Mouse (Mus musculus): ENCODE measurements around the gene P2rx1. TPM values are rescaled to one million over a fixed set of nuclear protein-coding genes. Genes with fewer than 3 reads are reported as not detected.

The P2rx1 gene
- total and polyA plus RNA-seq, 3 experiments, result 0.21 to 0.86 (median 0.76) TPM

- H3K79me2 ChIP-seq (replicated peaks; ENCODE audit: control insufficient read depth, insufficient read depth, low read length), result no peaks in the 10 kb centered on the region
- no peaks in the 10 kb centered on the region for H3K27me3 ChIP-seq (ENCODE audit: control insufficient read depth, insufficient read depth, low read length)
- no peak for DNase-seq
- peak overlapping the region; percentile 50 for H3K4me3 ChIP-seq
- WGBS, result 31% methylated on average over 15 of the region's 15 CpGs
- TF ChIP-seq POLR2A (IDR thresholded peaks at IDR 0.05; ENCODE audit: insufficient read depth, low read depth, low read length), result no peak
- no peak for TF ChIP-seq EP300 (IDR thresholded peaks at IDR 0.05; ENCODE audit: insufficient read depth, low read depth, low read length)
- no peak for TF ChIP-seq CTCF (IDR thresholded peaks at IDR 0.05)
- H3K4me1 ChIP-seq (ENCODE audit: control insufficient read depth, insufficient read depth, low read length), result peaks cover under 1% of the 10 kb centered on the region
- H3K27ac ChIP-seq, result no peak overlapping the region
- H3K9ac ChIP-seq (ENCODE audit: low read depth, low read length), result no peak overlapping the region
- intact Hi-C loops (cut with DNase I), result no loop called here
- no peaks in the 10 kb centered on the region for H3K36me3 ChIP-seq (ENCODE audit: control insufficient read depth, insufficient read depth, low read length)
Measured at GRCm38 (mm10) chr11:72960723-72961071, 38.2 kb upstream of the P2rx1 start.

- H3K27me3 ChIP-seq (ENCODE audit: control insufficient read depth, insufficient read depth, low read length), result no peaks in the 10 kb centered on the region
- intact Hi-C loops (cut with DNase I), result no loop called here
- 5% methylated on average over 69 of the region's 70 CpGs for WGBS
- no peaks in the 10 kb centered on the region for H3K4me1 ChIP-seq (ENCODE audit: control insufficient read depth, insufficient read depth, low read length)
- H3K79me2 ChIP-seq (replicated peaks; ENCODE audit: control insufficient read depth, insufficient read depth, low read length), result no peaks in the 10 kb centered on the region
- H3K4me3 ChIP-seq, result peak within 1 kb of the TSS; percentile 50
- H3K9ac ChIP-seq (ENCODE audit: low read depth, low read length), result peak within 1 kb of the TSS; percentile 58
- peak within 1 kb of the TSS; percentile 29; the same call in 1 of the 2 replicates for H3K27ac ChIP-seq
- DNase-seq, result peak; percentile 67 to 78
- H3K36me3 ChIP-seq (ENCODE audit: control insufficient read depth, insufficient read depth, low read length), result no peaks in the 10 kb centered on the region
- TF ChIP-seq POLR2A (IDR thresholded peaks at IDR 0.05; ENCODE audit: insufficient read depth, low read depth, low read length), result 0 out of 2 replicates have a peak, but pooled peaks have one; percentile 19
- no peak for TF ChIP-seq CTCF (IDR thresholded peaks at IDR 0.05)
Measured at GRCm38 (mm10) chr11:72961072-72961980, 37.6 kb upstream of the P2rx1 start, which contains the start of gene Atp2a3. Atp2a3 (plus strand) TSS chr11:72961169.

- H3K4me1 ChIP-seq (ENCODE audit: control insufficient read depth, insufficient read depth, low read length), result no peaks in the 10 kb centered on the region
- WGBS, result 87% methylated on average over 2 of the region's 2 CpGs
- DNase-seq, result no peak
- no peak overlapping the region for H3K4me3 ChIP-seq
- TF ChIP-seq CTCF (IDR thresholded peaks at IDR 0.05) (no peak), EP300 (IDR thresholded peaks at IDR 0.05; ENCODE audit: insufficient read depth, low read depth, low read length) (no peak), POLR2A (IDR thresholded peaks at IDR 0.05; ENCODE audit: insufficient read depth, low read depth, low read length) (no peak)
- H3K36me3 ChIP-seq (ENCODE audit: control insufficient read depth, insufficient read depth, low read length), result no peaks in the 10 kb centered on the region
- no peaks in the 10 kb centered on the region for H3K27me3 ChIP-seq (ENCODE audit: control insufficient read depth, insufficient read depth, low read length)
- no peak overlapping the region for H3K27ac ChIP-seq
- intact Hi-C loops (cut with DNase I), result no loop called here
- H3K9ac ChIP-seq (ENCODE audit: low read depth, low read length), result no peak overlapping the region
- H3K79me2 ChIP-seq (replicated peaks; ENCODE audit: control insufficient read depth, insufficient read depth, low read length), result no peaks in the 10 kb centered on the region
Measured at GRCm38 (mm10) chr11:72962378-72962777, 36.5 kb upstream of the P2rx1 start.

GRCm38 (mm10) chr11:72963058-72963788 lies 35.7 kb upstream of the P2rx1 start:
- no peaks in the 10 kb centered on the region for H3K79me2 ChIP-seq (replicated peaks; ENCODE audit: control insufficient read depth, insufficient read depth, low read length)
- DNase-seq, result peak in 1 of 2 experiments; percentile 24
- no peaks in the 10 kb centered on the region for H3K4me1 ChIP-seq (ENCODE audit: control insufficient read depth, insufficient read depth, low read length)
- TF ChIP-seq POLR2A (IDR thresholded peaks at IDR 0.05; ENCODE audit: insufficient read depth, low read depth, low read length), result no peak
- TF ChIP-seq CTCF (IDR thresholded peaks at IDR 0.05), result no peak
- no peak for TF ChIP-seq EP300 (IDR thresholded peaks at IDR 0.05; ENCODE audit: insufficient read depth, low read depth, low read length)
- no peak overlapping the region for H3K4me3 ChIP-seq
- H3K36me3 ChIP-seq (ENCODE audit: control insufficient read depth, insufficient read depth, low read length), result no peaks in the 10 kb centered on the region
- no peak overlapping the region for H3K9ac ChIP-seq (ENCODE audit: low read depth, low read length)
- H3K27me3 ChIP-seq (ENCODE audit: control insufficient read depth, insufficient read depth, low read length), result no peaks in the 10 kb centered on the region
- intact Hi-C loops (cut with DNase I), result no loop called here
- no peak overlapping the region for H3K27ac ChIP-seq
- 53% methylated on average over 7 of the region's 7 CpGs for WGBS

GRCm38 (mm10) chr11:72963789-72964294 lies 35.1 kb upstream of the P2rx1 start:
- Histone ChIP-seq H3K36me3 (ENCODE audit: control insufficient read depth, insufficient read depth, low read length) (no peaks in the 10 kb centered on the region), H3K79me2 (replicated peaks; ENCODE audit: control insufficient read depth, insufficient read depth, low read length) (no peaks in the 10 kb centered on the region), H3K27ac (no peak overlapping the region), H3K4me3 (no peak overlapping the region), H3K27me3 (ENCODE audit: control insufficient read depth, insufficient read depth, low read length) (no peaks in the 10 kb centered on the region), H3K9ac (ENCODE audit: low read depth, low read length) (no peak overlapping the region), H3K4me1 (ENCODE audit: control insufficient read depth, insufficient read depth, low read length) (no peaks in the 10 kb centered on the region)
- intact Hi-C loops (cut with DNase I), result no loop called here
- 78% methylated on average over 3 of the region's 3 CpGs for WGBS
- TF ChIP-seq EP300 (IDR thresholded peaks at IDR 0.05; ENCODE audit: insufficient read depth, low read depth, low read length) (no peak), CTCF (IDR thresholded peaks at IDR 0.05) (no peak), POLR2A (IDR thresholded peaks at IDR 0.05; ENCODE audit: insufficient read depth, low read depth, low read length) (no peak)
- no peak for DNase-seq

All from heart, adult 2 months (tissue).